ENCODE assay signal across 28 mouse cellular contexts in genomic region chr10:119169237-119169636, GRCm38 (mm10).
DNase-seq lines count a peak whose midpoint lies in the region; ATAC-seq and TF ChIP-seq lines count a peak whose summit lies in the region.
"Had no signal": no experiment of that assay in that cellular context is flagged by ENCODE, and none has a peak within 500 bp of the region (broad histone marks: within the 10 kb centered on the region; RNA-seq: fewer than 3 reads in every experiment).

No protein-coding gene starts in this region.

- no peak overlapping the region for H3K4me3 ChIP-seq in kidney, postnatal 0 days (replicated peaks; ENCODE audit: low read depth, low read length)
- peak overlapping the region; percentile 0 for H3K4me3 ChIP-seq in testis, adult 2 months (ENCODE audit: control insufficient read depth, low read depth, low read length)
- H3K4me3 ChIP-seq in stomach, postnatal 0 days (ENCODE audit: low read depth, low read length) = no peak overlapping the region
- H3K4me3 ChIP-seq: embryonic facial prominence, embryonic 12.5 days; embryonic facial prominence, embryonic 15.5 days; erythroblast, embryonic 14.5 days; forebrain, embryonic 10.5 days; forebrain, embryonic 13.5 days; hindbrain, embryonic 10.5 days had no signal

- H3K27me3 ChIP-seq in kidney, postnatal 0 days (ENCODE audit: insufficient read depth, low read length) = no peaks in the 10 kb centered on the region
- H3K27me3 ChIP-seq in testis, adult 2 months (ENCODE audit: control insufficient read depth, insufficient read depth, low read length) = no peaks in the 10 kb centered on the region
- no peaks in the 10 kb centered on the region for H3K27me3 ChIP-seq in stomach, postnatal 0 days (ENCODE audit: control insufficient read depth, insufficient read depth, low read length)
- H3K27me3 ChIP-seq: embryonic facial prominence, embryonic 12.5 days; embryonic facial prominence, embryonic 15.5 days; forebrain, embryonic 13.5 days had no signal

- H3K36me3 ChIP-seq in kidney, postnatal 0 days (ENCODE audit: insufficient read depth, low read length) = no peaks in the 10 kb centered on the region
- no peaks in the 10 kb centered on the region for H3K36me3 ChIP-seq in testis, adult 2 months (ENCODE audit: control insufficient read depth, insufficient read depth, low read length)
- H3K36me3 ChIP-seq in stomach, postnatal 0 days (ENCODE audit: control insufficient read depth, insufficient read depth, low read length) = no peaks in the 10 kb centered on the region
- H3K36me3 ChIP-seq: embryonic facial prominence, embryonic 12.5 days; embryonic facial prominence, embryonic 15.5 days; forebrain, embryonic 10.5 days; hindbrain, embryonic 10.5 days had no signal

- no peak for DNase-seq in frontal cortex, postnatal 14 days (ENCODE audit: low spot score in 2 of 2)
- peak; percentile 46 for DNase-seq in kidney, postnatal 0 days (ENCODE audit: low spot score)
- DNase-seq in kidney, adult 8-10 months = no peak
- DNase-seq in testis, postnatal 14 days (ENCODE audit: low spot score) = no peak
- no peak for DNase-seq in stomach, postnatal 0 days (ENCODE audit: low spot score)
- DNase-seq in gastrocnemius, postnatal 14 days = no peak
- DNase-seq: adrenal gland, postnatal 36 days; cerebellum, adult 11 months; cerebellum, adult 2 months; cerebellum, adult 9-11 months; cerebellum, postnatal 25 days; gastrocnemius, postnatal 36 days; heart, postnatal 36 days had no signal

- peak; percentile 72 for ATAC-seq in frontal cortex, adult (ENCODE audit: low TSS enrichment)
- no peak for ATAC-seq in kidney, postnatal 0 days (replicated peaks; ENCODE audit: low FRiP score, low read depth)
- ATAC-seq in stomach, postnatal 0 days (ENCODE audit: low FRiP score, low TSS enrichment) = no peak
- ATAC-seq: forebrain, embryonic 13.5 days; hindbrain, postnatal 0 days; inflammation-experienced regulatory T-cells, adult 6 months; intestine, embryonic 16.5 days; Patski had no signal

- intact Hi-C loops in gastrocnemius, postnatal 14 days (cut with DNase I; ENCODE audit: low total_unique reads) = no loop called here

- H3K9me3 ChIP-seq in kidney, postnatal 0 days (replicated peaks; ENCODE audit: low read length) = no peaks in the 10 kb centered on the region
- H3K9me3 ChIP-seq in stomach, postnatal 0 days (ENCODE audit: control insufficient read depth, low read length) = no peaks in the 10 kb centered on the region
- H3K9me3 ChIP-seq: embryonic facial prominence, embryonic 12.5 days; embryonic facial prominence, embryonic 15.5 days; forebrain, embryonic 10.5 days; forebrain, embryonic 13.5 days; hindbrain, embryonic 10.5 days had no signal

- TF ChIP-seq CTCF in kidney, postnatal 0 days (IDR thresholded peaks at IDR 0.05; ENCODE audit: low read depth) = no peak
- TF ChIP-seq CTCF in testis, adult 2 months (IDR thresholded peaks at IDR 0.05; ENCODE audit: control insufficient read depth, insufficient read depth, insufficient replicate concordance, low read depth, low read length) = no peak
- no peak for TF ChIP-seq CTCF in stomach, postnatal 0 days (IDR thresholded peaks at IDR 0.05; ENCODE audit: low read depth)

- H3K9ac ChIP-seq in kidney, postnatal 0 days (ENCODE audit: low read depth, low read length) = no peak overlapping the region
- H3K9ac ChIP-seq in stomach, postnatal 0 days (ENCODE audit: low read length) = no peak overlapping the region
- H3K9ac ChIP-seq: embryonic facial prominence, embryonic 12.5 days; embryonic facial prominence, embryonic 15.5 days; forebrain, embryonic 13.5 days; forebrain, postnatal 0 days; hindbrain, embryonic 14.5 days had no signal

- no peak for TF ChIP-seq EP300 in stomach, postnatal 0 days (optimal IDR thresholded peaks at IDR 0.05)

- no peaks in the 10 kb centered on the region for H3K4me1 ChIP-seq in kidney, postnatal 0 days (replicated peaks; ENCODE audit: insufficient read depth, low read length)
- H3K4me1 ChIP-seq in testis, adult 2 months (ENCODE audit: control insufficient read depth, insufficient read depth, low read length) = peaks cover 2% of the 10 kb centered on the region
- H3K4me1 ChIP-seq in stomach, postnatal 0 days (replicated peaks; ENCODE audit: control insufficient read depth, insufficient read depth) = no peaks in the 10 kb centered on the region
- H3K4me1 ChIP-seq: embryonic facial prominence, embryonic 15.5 days; forebrain, embryonic 13.5 days had no signal

- TF ChIP-seq POLR2A in testis, adult 2 months (IDR thresholded peaks at IDR 0.05; ENCODE audit: control insufficient read depth, low read depth, low read length) = no peak

- WGBS in kidney, postnatal 0 days = 69% methylated on average over 13 of the region's 13 CpGs
- WGBS in stomach, postnatal 0 days = 39% methylated on average over 13 of the region's 13 CpGs

- no peak overlapping the region for H3K27ac ChIP-seq in kidney, postnatal 0 days
- no peak overlapping the region for H3K27ac ChIP-seq in testis, adult 2 months (ENCODE audit: control insufficient read depth, insufficient read depth, low read depth, low read length)
- no peak overlapping the region for H3K27ac ChIP-seq in stomach, postnatal 0 days (replicated peaks)
- H3K27ac ChIP-seq: embryonic facial prominence, embryonic 12.5 days; embryonic facial prominence, embryonic 15.5 days; forebrain, embryonic 10.5 days; forebrain, embryonic 13.5 days; hindbrain, embryonic 10.5 days; hindbrain, embryonic 14.5 days; hindbrain, postnatal 0 days had no signal

- H3K4me2 ChIP-seq in kidney, postnatal 0 days (ENCODE audit: low read length) = no peak overlapping the region
- peak overlapping the region; percentile 27 for H3K4me2 ChIP-seq in stomach, postnatal 0 days (replicated peaks; ENCODE audit: low read depth)
- H3K4me2 ChIP-seq: embryonic facial prominence, embryonic 12.5 days; embryonic facial prominence, embryonic 15.5 days; forebrain, embryonic 13.5 days; heart, embryonic 11.5 days; hindbrain, embryonic 14.5 days had no signal
